Mouse (Mus musculus) lung, postnatal 0 days (tissue): ENCODE results near the gene Med27. TPM values are rescaled to one million over a fixed set of nuclear protein-coding genes. Genes with fewer than 3 reads are reported as not detected.

ENCODE experiments used
- ATAC-seq: fragments of 200-750 bp; cut with Nextera tagmentation; 2 replicates; pipeline ENCODE4 v1.8.0; 2017; ENCODE audit warnings: moderate library complexity
- DNase-seq: peaks from one replicate; pipeline ENCODE4 v3.0.0-alpha.2; 2016; ENCODE audit warnings: low spot score
- H3K27ac ChIP-seq: fragments of 300-500 bp; sonication (generic); 2 replicates; pipeline ENCODE4 v1.5.1; 2014; ENCODE audit warnings: antibody characterized with exemption, mild to moderate bottlenecking, low read length, mixed read lengths
- H3K27me3 ChIP-seq: fragments of 300-500 bp; sonication (generic); replicated peaks from 2 replicates; pipeline ENCODE4 v1.6.1; 2014; ENCODE audit warnings: low read length, mixed read lengths; ENCODE audit not compliant: insufficient read depth
- H3K36me3 ChIP-seq: fragments of 300-500 bp; sonication (generic); 2 replicates; pipeline ENCODE4 v1.6.1; 2014; ENCODE audit warnings: low read length, mixed read lengths; ENCODE audit not compliant: insufficient read depth
- H3K4me1 ChIP-seq: fragments of 300-500 bp; sonication (generic); 2 replicates; pipeline ENCODE4 v1.6.1; 2014; ENCODE audit warnings: antibody characterized with exemption, low read depth, low read length, mixed read lengths; ENCODE audit not compliant: insufficient read depth
- H3K4me2 ChIP-seq: fragments of 300-500 bp; sonication (generic); replicated peaks from 2 replicates; pipeline ENCODE4 v1.6.1; 2014; ENCODE audit warnings: low read depth, mild to moderate bottlenecking, low read length, moderate library complexity, mixed read lengths
- H3K4me3 ChIP-seq: fragments of 300-500 bp; sonication (generic); 2 replicates; pipeline ENCODE4 v1.5.1; 2014; ENCODE audit warnings: low read depth, low read length
- H3K9ac ChIP-seq: fragments of 300-500 bp; sonication (generic); replicated peaks from 2 replicates; pipeline ENCODE4 v1.6.1; 2014; ENCODE audit warnings: low read depth, mild to moderate bottlenecking
- H3K9me3 ChIP-seq: fragments of 300-500 bp; sonication (generic); 2 replicates; pipeline ENCODE4 v1.6.1; 2016; ENCODE audit warnings: low read length, mixed read lengths
- CTCF ChIP-seq: IDR thresholded peaks from 2 replicates; pipeline ENCODE4 v1.5.1; 2016; ENCODE audit warnings: antibody characterized with exemption, mild to moderate bottlenecking
- EP300 ChIP-seq: IDR thresholded peaks from 2 replicates; pipeline ENCODE4 v1.6.1; 2016; ENCODE audit warnings: antibody characterized with exemption, mild to moderate bottlenecking, control low read depth
- WGBS: fragments of 180-500 bp; shearing (Covaris S2); extraction: QIAGEN DNeasy Blood & Tissue Kit; methylation state at CpG from one replicate; pipeline ENCODE4 v1.1.7; 2014; 5-methylcytosine and 5-hydroxymethylcytosine counted together
- polyA plus RNA-seq: library from polyadenylated mRNA; unstranded; fragments of >200 nt; fragmentation: Nextera tagmentation; extraction: Ambion mirVana; gene quantifications from 2 replicates; pipeline ENCODE4 v1.2.1, GENCODE M21; 2015

The Med27 gene
- polyA plus RNA-seq, 1 experiment from 2014 or later = 37.1 TPM

GRCm38 (mm10) chr2:29387268-29387667 is 40.6 kb downstream of the Med27 start:
- WGBS = 73% methylated on average over 2 of the region's 2 CpGs
- Histone ChIP-seq H3K4me2 (no peak overlapping the region), H3K4me1 (no peaks in the 10 kb centered on the region), H3K9me3 (no peaks in the 10 kb centered on the region), H3K9ac (no peak overlapping the region), H3K36me3 (no peaks in the 10 kb centered on the region), H3K27me3 (no peaks in the 10 kb centered on the region), H3K27ac (no peak overlapping the region), H3K4me3 (no peak overlapping the region)
- ATAC-seq (no peak), DNase-seq (no peak)
- no peak for TF ChIP-seq EP300
- no peak for TF ChIP-seq CTCF

- 78% methylated on average over 7 of the region's 7 CpGs for WGBS
- H3K9ac ChIP-seq = no peak overlapping the region
- no peaks in the 10 kb centered on the region for H3K9me3 ChIP-seq
- H3K27ac ChIP-seq = no peak overlapping the region
- no peak overlapping the region for H3K4me3 ChIP-seq
- DNase-seq (no peak), ATAC-seq (no peak)
- TF ChIP-seq EP300 (no peak), CTCF (no peak)
- H3K4me2 ChIP-seq = no peak overlapping the region
- H3K4me1 ChIP-seq = no peaks in the 10 kb centered on the region
- H3K36me3 ChIP-seq = no peaks in the 10 kb centered on the region
- no peaks in the 10 kb centered on the region for H3K27me3 ChIP-seq
Measured at GRCm38 (mm10) chr2:29388937-29389336, 42.3 kb downstream of the Med27 start.

- H3K27me3 ChIP-seq = no peaks in the 10 kb centered on the region
- H3K4me2 ChIP-seq = no peak overlapping the region
- DNase-seq (peak; percentile 34), ATAC-seq (no peak)
- H3K27ac ChIP-seq = no peak overlapping the region
- 73% methylated on average over 4 of the region's 4 CpGs for WGBS
- H3K4me1 ChIP-seq = no peaks in the 10 kb centered on the region
- H3K9me3 ChIP-seq = no peaks in the 10 kb centered on the region
- H3K9ac ChIP-seq = no peak overlapping the region
- no peaks in the 10 kb centered on the region for H3K36me3 ChIP-seq
- no peak for TF ChIP-seq CTCF
- H3K4me3 ChIP-seq = no peak overlapping the region
Measured at GRCm38 (mm10) chr2:29391086-29391485, 44.5 kb downstream of the Med27 start.

GRCm38 (mm10) chr2:29391996-29392395 is 45.4 kb downstream of the Med27 start:
- TF ChIP-seq CTCF (no peak), EP300 (no peak)
- WGBS = 44% methylated on average over 1 of the region's 1 CpGs

GRCm38 (mm10) chr2:29400234-29400633 is 53.6 kb downstream of the Med27 start:
- 70% methylated on average over 7 of the region's 7 CpGs for WGBS
- TF ChIP-seq CTCF (no peak), EP300 (no peak)
- no peaks in the 10 kb centered on the region for H3K9me3 ChIP-seq
- H3K36me3 ChIP-seq = no peaks in the 10 kb centered on the region
- H3K27ac ChIP-seq = no peak overlapping the region
- no peak for DNase-seq
- no peak overlapping the region for H3K4me2 ChIP-seq
- ATAC-seq = no peak
- H3K27me3 ChIP-seq = no peaks in the 10 kb centered on the region
- no peaks in the 10 kb centered on the region; the same call in 1 of the 2 replicates for H3K4me1 ChIP-seq
- H3K4me3 ChIP-seq = no peak overlapping the region
- H3K9ac ChIP-seq = no peak overlapping the region

More at GRCm38 (mm10) chr2:29391996-29392395, 45.4 kb downstream of the Med27 start:
- Histone ChIP-seq H3K27ac (no peak overlapping the region), H3K4me3 (no peak overlapping the region), H3K4me2 (no peak overlapping the region), H3K36me3 (no peaks in the 10 kb centered on the region), H3K9me3 (no peaks in the 10 kb centered on the region), H3K4me1 (no peaks in the 10 kb centered on the region), H3K9ac (no peak overlapping the region), H3K27me3 (no peaks in the 10 kb centered on the region)
- no peak for ATAC-seq
- no peak for DNase-seq

GRCm38 (mm10) chr2:29400812-29401211 is 54.2 kb downstream of the Med27 start:
- Histone ChIP-seq H3K4me2 (no peak overlapping the region), H3K9me3 (no peaks in the 10 kb centered on the region), H3K36me3 (no peaks in the 10 kb centered on the region), H3K27me3 (no peaks in the 10 kb centered on the region), H3K4me3 (no peak overlapping the region), H3K4me1 (no peaks in the 10 kb centered on the region; the same call in 1 of the 2 replicates), H3K9ac (no peak overlapping the region), H3K27ac (no peak overlapping the region)
- WGBS = 52% methylated on average over 3 of the region's 3 CpGs
- peak; percentile 68; the same call in 1 of the 2 replicates for ATAC-seq
- TF ChIP-seq CTCF (no peak), EP300 (no peak)
- DNase-seq = peak; percentile 59

GRCm38 (mm10) chr2:29401868-29402267 is 55.2 kb downstream of the Med27 start:
- TF ChIP-seq EP300 (no peak), CTCF (no peak)
- no peaks in the 10 kb centered on the region for H3K9me3 ChIP-seq
- no peak overlapping the region for H3K9ac ChIP-seq
- H3K4me1 ChIP-seq = no peaks in the 10 kb centered on the region; the same call in 1 of the 2 replicates
- DNase-seq (no peak), ATAC-seq (no peak)
- 97% methylated on average over 1 of the region's 1 CpGs for WGBS
- no peaks in the 10 kb centered on the region for H3K36me3 ChIP-seq
- no peak overlapping the region for H3K4me3 ChIP-seq
- no peak overlapping the region for H3K4me2 ChIP-seq
- H3K27me3 ChIP-seq = no peaks in the 10 kb centered on the region
- H3K27ac ChIP-seq = no peak overlapping the region
